Mouse (Mus musculus): ENCODE measurements around the gene Myo9b.
"Not testable (repeated sequence)": the region's sequence is repeated elsewhere in the genome, so short reads cannot be mapped to it uniquely, and the experiment has no call there.

The Myo9b gene

DNA sequence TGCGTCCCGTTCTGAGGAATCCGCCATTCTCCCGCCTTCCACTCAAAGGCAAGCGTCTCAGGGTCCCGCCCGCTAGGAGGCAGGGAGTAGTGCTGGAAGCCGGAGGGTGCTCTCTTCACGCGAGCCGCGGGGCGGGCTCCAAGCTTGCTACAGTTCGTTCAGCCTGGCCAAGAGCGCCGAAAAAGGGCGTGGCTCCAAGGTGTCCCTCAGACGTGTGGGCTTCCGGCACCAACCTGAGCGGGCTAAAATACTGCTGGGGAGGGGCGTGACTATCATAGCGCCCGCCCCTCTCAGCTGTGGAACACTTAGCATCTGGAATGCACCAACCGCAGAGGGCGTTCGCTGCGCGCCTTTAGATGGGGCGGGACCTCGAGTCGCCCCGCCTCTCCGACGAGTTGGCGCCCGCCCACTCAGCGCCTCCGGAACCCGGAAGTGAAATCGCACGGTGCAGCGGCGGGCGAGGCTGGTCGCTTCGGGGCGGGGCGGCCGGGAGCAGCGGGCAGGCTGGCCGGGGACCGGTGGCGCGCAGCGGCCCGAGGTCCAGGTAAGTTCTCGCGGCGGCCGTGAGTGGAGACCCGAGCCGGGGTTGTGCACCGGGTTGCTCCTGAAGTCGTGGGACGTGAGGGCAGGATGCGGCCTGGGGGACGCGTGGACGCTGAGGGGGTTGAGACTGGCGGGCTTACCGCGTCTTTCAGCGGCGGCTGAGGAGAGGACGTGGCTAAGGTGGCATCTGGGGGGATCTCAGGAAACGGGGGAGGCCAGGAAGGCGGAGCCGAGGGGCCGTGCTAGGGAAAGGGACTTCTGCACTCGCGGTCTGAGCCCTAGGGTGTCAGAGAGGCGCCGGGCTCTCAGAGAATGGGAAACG is at the start of gene Myo9b, which contains the start of gene Haus8:
Gene Myo9b, plus strand, starts transcription at position 429 of the 865 bp plus-strand sequence.
Gene Haus8, minus strand, starts transcription at position 649 of the 865 bp plus-strand sequence.
- peak; percentile 100 for DNase-seq (ENCODE audit: low read depth, low spot score)

DNA sequence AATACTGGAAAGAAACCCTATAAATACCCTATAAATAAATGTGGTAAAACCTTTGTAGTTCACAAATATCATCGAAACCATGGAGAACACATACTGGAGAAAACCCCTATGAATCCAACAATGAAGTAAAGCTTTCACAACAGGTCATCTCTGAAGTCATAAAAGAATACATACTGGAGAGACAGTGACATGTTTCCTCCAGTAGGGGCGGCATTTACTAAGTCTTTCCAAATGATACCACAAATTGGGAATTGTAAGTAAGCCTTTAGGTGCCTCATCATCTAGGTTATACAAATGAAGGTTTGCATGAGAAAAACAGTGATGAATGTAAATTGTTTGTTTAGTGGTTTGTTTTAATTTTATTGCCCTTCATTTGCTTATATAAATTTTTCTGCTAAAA is 48.0 kb upstream of the Myo9b start:
- no peak for DNase-seq (ENCODE audit: low read depth, low spot score)

DNA sequence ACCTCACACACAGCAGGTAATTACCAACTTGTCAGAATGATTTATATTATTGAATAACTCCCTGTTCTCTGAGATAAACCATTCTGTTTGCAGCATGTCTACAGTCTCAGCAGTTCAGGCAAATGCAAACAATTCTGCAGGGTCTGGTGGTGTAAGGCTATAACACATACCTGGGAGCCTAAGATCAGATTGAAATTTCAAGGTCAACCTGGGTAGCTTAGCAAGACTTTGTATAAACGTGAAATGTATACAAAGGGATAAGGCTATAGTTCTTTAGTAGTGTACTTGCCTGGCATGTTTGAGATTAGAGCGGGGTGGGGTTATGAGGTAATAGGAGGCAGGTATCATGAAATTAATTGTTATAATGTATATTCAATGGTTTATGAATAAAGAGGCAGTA is 29.8 kb upstream of the Myo9b start:
- DNase-seq (ENCODE audit: low read depth, low spot score) = no peak

DNA sequence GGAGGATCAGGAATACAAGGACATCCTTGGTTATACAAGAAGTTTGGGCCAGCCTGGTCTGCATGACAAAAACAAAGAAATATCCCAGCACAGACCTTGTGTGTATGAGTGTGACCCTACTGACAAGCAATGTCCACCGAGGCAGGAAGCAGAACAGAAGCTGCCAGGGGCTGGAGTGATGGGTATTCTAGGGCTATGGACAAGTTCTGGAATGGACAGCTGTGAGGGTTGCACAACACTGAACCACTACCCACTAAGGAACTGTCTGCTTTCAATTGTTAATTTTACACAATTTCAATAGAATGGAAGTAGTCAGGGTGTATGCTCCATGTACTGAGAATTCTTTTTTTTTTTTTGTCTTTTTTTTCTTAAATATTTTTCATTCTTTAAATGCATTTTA is 24.3 kb upstream of the Myo9b start:
- no peak for DNase-seq (ENCODE audit: low read depth, low spot score)

DNA sequence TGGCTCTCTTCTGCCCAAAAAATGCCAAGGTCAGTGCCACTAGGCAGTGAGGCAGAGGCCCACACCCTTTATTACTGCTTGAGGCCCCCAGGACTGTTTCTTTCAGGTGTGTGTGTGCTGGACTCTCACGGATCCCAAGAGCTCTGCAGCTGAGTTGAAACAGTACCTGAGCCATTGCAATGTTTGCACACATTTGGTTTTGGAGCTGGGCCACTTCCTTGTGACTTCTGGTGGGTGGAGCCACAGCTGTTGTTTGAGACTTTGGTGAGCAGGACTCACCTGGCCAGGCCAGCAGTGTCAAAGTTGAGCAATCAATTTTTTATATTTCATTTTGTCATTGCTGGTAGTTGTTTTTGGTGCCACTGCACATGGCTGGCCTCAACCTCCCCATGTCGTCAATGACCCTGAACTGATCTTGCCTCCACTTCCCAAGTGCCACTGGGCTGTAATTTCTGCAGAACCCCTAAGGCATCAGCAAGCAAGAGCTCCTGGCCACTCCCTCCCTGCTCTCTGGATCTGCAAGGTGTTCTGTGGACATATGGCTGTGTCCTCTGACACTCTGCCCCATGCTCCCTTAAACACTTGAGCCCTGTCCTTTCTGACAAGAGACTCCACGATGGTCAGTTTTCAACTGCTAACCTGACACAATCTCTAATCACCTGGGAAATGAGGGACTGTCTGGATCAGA is 15.8 kb upstream of the Myo9b start:
- no peak for DNase-seq (ENCODE audit: low read depth, low spot score)

DNA sequence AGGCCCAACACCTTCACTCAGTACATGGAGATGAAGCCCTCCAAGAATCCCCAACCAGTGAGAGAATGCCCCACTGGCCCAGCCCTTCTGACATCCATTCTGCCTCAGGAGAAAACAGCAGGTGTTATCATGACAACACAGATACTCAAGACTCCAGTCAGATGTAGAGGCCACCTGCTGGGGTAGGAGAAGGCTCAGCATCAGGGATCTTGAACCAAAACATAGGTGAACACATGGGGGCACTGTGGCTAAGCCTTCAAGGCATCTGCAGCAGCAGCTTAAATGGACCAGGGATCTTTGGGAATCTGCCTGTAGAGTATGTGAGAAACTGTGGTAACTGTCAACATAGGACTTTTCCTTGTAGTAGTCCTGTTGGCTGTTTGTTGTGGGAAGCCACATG is 11.3 kb upstream of the Myo9b start:
- DNase-seq (ENCODE audit: low read depth, low spot score) = peak; percentile 59

DNA sequence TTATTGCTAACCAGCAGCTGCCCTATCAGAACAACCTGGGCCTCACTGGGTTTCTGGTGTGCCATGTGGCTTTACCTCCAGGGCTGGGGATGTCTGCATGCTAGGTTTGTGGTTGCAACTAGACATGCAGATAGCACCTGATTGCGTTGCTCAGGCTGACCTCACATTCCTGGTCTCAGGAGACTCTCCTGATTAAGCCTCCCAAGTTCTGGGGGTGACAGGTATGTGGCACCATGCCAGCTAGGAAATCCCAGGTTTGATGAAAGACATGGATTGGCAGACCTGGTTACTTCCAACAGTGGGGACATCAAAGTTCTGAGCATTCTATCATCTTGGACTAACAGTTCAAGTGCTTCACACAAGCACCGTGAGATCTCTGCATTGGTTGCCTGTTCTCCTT is 4.8 kb upstream of the Myo9b start:
- no peak for DNase-seq (ENCODE audit: low read depth, low spot score)

DNA sequence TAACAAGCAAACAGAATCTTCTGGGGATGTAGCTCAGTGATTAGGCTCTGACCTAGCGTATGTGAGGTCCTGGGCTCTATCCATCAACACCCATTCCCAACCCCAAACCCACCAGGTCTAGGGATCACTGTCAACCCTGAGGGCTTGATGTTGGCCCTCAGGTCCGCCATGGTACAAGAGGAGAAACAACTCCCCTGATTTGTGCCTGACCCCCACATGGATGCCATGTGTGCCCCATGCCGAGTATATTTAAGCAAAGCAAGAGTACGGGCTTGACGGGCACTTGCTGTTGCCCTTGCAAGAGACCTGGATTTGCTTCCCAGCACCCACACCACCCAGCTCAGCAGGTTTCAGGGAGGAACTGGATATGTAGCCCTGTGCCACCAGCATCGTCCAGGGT is 4.2 kb upstream of the Myo9b start:
- not testable (repeated sequence) for DNase-seq (ENCODE audit: low read depth, low spot score)

DNA sequence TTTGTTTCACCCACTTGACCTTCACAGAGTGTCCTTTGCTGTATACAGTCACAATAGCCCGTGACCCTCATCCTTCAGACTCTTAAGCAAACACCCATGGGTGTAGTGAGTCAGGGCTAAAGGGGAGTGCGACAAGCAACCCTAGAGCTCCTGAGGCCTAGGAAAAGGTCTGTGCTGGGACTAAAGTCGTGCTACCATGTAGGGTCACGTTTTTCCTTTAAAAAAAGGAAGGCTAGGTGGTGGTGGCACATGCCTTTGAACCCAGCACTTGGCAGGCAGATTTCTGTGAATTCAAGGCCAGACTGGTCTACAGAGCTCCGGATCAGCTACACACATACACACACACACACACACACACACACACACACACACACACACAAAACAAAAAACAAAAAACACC is 884 bp upstream of the Myo9b start:
- DNase-seq (ENCODE audit: low read depth, low spot score) = no peak

DNA sequence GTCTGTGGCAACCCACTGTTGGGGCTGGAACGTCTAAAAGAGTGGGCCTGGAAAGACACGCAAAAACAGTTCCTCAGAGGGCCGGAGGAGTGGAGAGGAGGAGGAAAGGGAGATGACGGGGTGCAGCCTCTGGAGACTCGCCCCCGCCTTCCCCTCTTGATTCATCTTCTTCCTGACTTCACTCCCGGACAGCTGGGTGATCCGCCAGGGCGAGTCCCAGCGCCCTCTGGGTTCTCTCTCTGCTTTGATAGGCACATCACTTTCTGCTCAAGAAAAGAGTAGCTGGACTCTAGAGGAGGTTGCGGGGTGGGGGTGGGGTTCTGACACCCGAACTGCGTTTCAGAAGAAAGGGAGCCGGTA is 617 bp downstream of the Myo9b start:
- no peak for DNase-seq (ENCODE audit: low read depth, low spot score)

DNA sequence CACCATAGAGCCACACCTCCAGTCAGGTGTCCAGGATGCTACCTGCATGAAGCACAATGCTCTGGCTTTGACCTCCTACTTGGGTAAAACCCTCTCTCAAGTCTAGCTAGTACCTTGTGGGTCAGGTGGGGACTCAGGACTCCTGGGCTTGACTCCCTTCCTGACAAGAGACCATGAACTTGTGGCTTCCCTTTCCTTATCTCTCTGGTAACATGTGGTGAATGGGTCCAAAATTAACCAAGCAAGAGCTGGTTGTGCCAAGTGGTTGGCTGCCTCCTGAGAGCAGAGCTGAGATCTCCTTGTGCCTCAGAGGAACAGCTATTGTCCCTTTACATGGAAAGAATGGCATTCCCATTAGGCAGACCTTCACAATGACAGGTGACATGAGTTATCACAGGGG is 2.0 kb downstream of the Myo9b start:
- no peak for DNase-seq (ENCODE audit: low read depth, low spot score)

DNA sequence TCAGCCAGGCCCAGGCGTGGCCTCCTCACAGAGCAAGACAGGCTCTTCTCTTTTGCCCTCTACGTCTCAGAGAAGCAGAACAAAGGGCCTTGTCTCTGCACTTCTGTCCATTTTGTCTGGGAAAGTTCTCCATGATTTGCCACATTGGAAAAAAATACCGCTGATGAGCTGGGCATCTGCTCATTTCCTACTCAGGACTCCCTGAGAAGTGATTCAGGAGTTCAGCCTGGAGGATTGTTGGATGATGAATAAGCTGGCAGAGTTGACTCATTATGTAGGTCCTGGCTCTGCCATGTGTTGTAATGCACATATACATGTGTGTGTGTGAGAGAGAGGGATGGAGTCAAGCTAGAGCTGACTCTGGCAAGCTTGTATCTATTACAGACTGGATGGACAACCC is 3.7 kb downstream of the Myo9b start:
- DNase-seq (ENCODE audit: low read depth, low spot score) = no peak

DNA sequence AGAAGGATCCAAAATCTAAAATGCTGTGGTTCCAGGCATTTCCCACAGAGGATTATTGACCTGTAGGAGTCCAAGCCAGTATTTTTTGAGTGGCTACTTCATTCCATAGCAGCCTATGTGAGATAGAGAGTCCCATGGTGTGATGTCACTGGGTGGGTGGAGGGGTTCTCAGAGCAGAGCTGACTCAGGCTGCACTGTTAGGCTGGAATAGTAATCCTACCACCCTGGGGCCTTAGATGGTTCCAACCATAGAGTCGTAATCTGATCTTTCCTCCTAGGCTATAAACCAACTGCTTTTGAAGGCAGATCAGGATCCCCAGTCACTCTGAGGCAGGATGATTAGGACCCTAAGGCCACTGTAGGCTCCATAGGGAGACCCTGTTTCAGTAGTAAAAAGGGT is 6.9 kb downstream of the Myo9b start:
- DNase-seq (ENCODE audit: low read depth, low spot score) = not testable (repeated sequence)

DNA sequence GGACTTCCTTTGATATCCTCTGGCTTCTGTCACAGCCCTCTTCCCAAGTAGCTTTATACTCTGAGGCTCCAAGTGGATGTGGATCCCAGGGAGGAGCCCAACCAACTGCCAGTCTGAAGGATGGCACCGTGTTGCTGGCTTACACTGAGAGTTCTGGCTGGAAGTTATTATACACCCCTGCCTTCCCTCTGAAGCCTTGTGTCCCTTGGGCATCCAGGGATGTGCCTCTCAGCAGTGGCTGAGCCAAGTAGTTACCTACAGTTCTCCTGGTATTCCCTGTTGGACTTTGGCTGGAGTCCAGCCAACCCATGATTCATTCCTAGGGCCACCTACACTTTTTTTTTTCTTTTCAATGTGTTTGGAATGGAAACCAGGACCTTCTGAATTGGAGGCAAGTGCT is 9.2 kb downstream of the Myo9b start:
- DNase-seq (ENCODE audit: low read depth, low spot score) = not testable (repeated sequence)

DNA sequence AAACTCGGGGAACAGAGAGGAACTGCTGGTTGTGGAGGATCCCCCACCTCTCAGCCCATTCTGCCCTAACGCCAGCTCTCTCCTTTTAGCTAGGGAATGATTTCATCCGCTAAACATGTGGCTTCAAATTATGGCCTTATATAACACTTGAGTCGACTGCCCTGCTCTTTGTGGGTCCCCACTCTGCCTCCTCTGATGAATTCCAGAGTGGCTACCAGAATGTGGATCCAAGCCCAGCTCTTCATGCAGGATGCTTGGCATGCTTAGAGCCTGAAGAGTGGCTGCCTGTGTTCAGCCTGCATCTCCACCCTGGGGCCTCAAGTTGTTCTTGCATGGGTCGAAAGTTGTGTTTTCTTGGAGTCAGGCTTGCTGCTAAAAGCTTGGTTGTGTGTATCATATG is 10.1 kb downstream of the Myo9b start:
- DNase-seq (ENCODE audit: low read depth, low spot score) = no peak

DNA sequence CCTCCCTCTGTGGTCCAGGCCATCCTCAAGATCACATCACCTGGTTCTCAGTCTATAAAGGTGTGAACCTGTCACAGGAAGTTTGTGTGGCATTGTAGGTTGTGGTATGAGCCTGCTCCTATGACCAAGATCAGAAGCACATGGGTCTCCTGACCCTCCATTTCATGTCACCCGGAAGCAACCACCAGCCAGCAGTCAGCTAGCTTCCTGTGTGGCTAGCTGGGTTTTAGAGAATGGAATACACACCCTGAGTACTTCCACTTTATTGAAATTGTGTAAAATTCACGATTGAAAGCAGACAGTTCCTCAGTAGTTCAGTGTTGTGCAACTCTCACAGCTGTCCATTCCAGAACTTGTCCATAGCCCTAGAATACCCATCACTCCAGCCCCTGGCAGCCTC is 13.7 kb downstream of the Myo9b start:
- DNase-seq (ENCODE audit: low read depth, low spot score) = not testable (repeated sequence)

DNA sequence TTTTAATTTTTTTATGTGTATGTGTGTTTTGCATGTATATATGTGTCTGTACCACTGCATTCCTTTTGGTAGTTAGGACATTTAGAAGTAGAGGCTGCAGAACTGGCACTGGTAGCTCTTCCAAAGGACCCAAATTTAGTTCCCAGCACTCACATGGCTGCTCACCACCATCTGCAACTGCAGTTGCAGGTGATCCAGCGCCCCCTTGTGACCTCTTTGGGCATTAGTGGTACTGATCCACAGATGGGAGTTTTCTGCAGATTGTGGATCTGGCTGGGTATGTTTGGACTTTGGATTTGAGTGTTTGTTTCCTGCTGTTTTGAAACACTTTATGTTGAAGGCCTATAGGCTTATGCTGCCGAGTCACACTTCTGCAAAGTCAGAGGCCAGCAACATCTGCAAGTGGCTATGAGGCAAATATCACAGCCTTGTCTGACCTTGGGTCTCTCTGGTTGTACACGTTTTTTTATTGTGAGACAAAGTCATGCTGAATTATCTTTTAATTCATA is 16.0 kb downstream of the Myo9b start:
- no peak for DNase-seq (ENCODE audit: low read depth, low spot score)

DNA sequence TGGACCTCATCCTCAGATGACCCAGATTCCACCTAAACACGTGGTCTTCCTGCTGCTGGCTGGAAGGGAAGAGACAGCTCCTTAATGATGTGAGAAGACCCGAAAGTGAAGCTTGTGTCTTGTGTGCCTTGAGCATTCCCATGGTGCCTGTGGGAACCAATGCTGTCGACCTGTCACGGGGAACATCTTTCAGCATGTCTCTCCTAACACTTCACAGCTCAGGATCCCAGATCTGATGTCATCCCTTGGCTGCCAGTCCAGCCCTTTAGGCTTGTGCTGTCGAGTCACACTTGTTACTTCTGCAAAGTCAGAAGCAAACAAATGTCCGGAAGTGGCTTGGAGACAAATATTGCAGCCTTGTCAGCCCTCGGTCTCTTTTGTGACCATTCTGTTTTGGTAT is 16.6 kb downstream of the Myo9b start:
- no peak for DNase-seq (ENCODE audit: low read depth, low spot score)

DNA sequence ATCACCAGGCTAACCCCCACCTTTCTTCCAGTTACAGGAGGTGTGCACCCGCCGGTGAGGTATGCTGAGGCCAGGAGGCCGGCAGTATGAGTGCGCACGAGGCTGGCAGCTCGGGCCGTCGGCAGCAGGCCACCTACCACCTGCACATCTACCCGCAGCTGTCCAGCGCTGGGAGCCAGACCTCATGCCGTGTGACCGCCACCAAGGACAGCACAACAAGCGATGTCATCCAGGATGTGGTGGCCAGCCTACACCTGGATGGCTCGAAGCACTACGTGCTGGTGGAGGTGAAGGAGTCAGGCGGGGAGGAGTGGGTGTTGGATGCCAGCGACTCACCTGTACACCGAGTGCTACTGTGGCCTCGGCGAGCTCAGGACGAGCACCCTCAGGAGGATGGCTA is 17.7 kb downstream of the Myo9b start:
- peak; percentile 7 for DNase-seq (ENCODE audit: low read depth, low spot score)

DNA sequence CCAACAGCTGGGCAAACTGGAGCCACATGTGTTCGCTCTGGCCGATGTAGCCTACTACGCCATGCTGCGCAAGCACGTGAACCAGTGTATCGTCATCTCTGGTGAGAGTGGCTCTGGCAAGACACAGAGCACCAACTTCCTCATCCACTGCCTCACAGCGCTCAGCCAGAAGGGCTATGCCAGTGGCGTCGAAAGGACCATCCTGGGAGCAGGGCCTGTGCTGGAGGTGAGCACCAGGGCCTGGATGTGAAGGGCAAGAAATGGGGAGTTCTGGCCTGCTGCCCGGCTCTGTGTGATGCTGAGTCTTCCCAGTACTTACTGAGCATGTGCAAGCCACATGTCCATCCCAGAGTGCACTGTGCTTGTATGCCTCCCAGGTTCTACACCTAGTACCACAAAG is 18.4 kb downstream of the Myo9b start:
- DNase-seq (ENCODE audit: low read depth, low spot score) = no peak

DNA sequence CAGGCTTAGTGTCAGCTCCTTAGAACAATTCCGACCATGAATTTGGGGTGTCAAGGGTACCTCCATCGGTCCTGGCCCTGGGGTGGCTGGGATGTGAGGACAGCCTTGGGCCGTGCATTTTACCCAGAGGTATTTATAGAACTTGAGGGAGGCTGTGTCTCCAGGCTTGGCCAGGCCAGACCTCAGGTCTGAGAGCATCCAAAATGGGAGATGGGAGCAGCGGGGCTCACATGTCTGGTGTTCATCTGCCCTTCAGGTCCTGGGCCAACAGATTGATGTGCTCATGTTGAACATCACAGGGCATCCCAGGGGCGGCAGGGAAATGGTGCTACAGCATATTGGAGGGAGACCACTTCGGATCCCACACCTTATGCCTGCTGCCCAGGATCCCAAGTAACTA is 18.8 kb downstream of the Myo9b start:
- no peak for DNase-seq (ENCODE audit: low read depth, low spot score)

DNA sequence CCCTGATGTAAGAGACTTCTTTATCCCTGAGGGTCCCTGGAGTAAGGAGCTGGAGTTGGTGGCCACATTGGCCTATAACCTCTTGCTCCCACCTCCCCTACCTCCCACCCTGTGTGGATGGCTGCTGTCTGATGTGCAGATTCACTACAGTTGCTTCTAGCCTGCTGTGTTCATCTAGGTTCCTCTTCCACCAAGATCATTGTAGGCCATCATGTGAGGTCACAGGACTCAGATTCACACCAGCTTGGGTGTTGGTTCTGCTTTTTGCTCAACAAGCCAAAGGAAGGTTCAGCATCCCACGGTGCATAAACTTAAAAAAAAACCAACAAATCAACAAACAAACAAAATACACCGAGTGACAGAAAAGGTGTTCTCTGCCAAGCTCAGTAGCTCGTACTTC is 21.4 kb downstream of the Myo9b start:
- DNase-seq (ENCODE audit: low read depth, low spot score) = not testable (repeated sequence)

DNA sequence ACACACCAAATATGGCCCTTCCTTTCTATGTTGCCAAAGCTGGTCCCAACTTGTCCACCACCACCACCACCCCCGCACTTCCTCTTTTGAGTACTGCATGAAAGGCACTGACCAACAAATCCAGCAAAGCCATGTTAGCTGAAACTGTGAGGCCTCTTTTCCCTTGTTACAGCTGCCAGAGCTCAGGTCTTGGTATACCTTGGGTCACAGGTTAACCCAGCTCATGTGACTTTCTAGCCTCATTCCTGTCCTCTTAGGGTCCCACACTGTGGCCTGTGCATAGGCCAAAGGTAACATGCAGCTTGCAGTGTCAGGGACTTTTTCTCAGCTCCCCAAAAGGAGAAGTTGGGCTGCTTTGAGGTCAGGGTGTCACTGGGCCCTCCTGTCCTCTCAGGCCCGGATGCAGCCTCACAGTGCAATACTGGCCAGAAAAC is 23.7 kb downstream of the Myo9b start:
- DNase-seq (ENCODE audit: low read depth, low spot score) = no peak
